Mouse (Mus musculus) heart, embryonic 12.5 days (tissue): ENCODE measurements around the gene Msx3. TPM values are rescaled to one million over a fixed set of nuclear protein-coding genes. Genes with fewer than 3 reads are reported as not detected.
A peak's percentile ranks its signal among the peaks of the same experiment; 100 is the strongest.

Experiments used
- ATAC-seq: fragments of 200-750 bp; cut with Nextera tagmentation; 2 replicates; pipeline ENCODE4 v1.8.0; 2017; ENCODE audit warnings: moderate TSS enrichment, moderate library complexity; ENCODE audit not compliant: insufficient number of reproducible peaks, low FRiP score
- H3K27ac ChIP-seq: fragments of 300-500 bp; sonication (generic); 2 replicates; pipeline ENCODE4 v1.5.1; 2016; ENCODE audit warnings: mild to moderate bottlenecking, moderate library complexity; ENCODE audit not compliant: poor library complexity, severe bottlenecking
- H3K27me3 ChIP-seq: fragments of 300-500 bp; sonication (generic); replicated peaks from 2 replicates; pipeline ENCODE4 v1.6.1; 2016; ENCODE audit warnings: mild to moderate bottlenecking, moderate library complexity
- H3K36me3 ChIP-seq: fragments of 300-500 bp; sonication (generic); 2 replicates; pipeline ENCODE4 v1.6.1; 2016; ENCODE audit warnings: mild to moderate bottlenecking, moderate library complexity
- H3K4me1 ChIP-seq: fragments of 300-500 bp; sonication (generic); replicated peaks from 2 replicates; pipeline ENCODE4 v1.6.1; 2016; ENCODE audit warnings: mild to moderate bottlenecking
- H3K4me2 ChIP-seq: fragments of 300-500 bp; sonication (generic); 2 replicates; pipeline ENCODE4 v1.6.1; 2016; ENCODE audit warnings: mild to moderate bottlenecking, moderate library complexity
- H3K4me3 ChIP-seq: fragments of 300-500 bp; sonication (generic); 2 replicates; pipeline ENCODE4 v1.5.1; 2016; ENCODE audit warnings: mild to moderate bottlenecking
- H3K9ac ChIP-seq: fragments of 300-500 bp; sonication (generic); 2 replicates; pipeline ENCODE4 v1.6.1; 2016; ENCODE audit warnings: mild to moderate bottlenecking, moderate library complexity
- H3K9me3 ChIP-seq: fragments of 300-500 bp; sonication (generic); replicated peaks from 2 replicates; pipeline ENCODE4 v1.6.1; 2016; ENCODE audit warnings: mild to moderate bottlenecking, moderate library complexity
- WGBS: fragments of 180-500 bp; shearing (Covaris S2); methylation state at CpG from one replicate; pipeline ENCODE4 v1.1.7; 2016; 5-methylcytosine and 5-hydroxymethylcytosine counted together
- polyA plus RNA-seq: library from polyadenylated mRNA; unstranded; fragments of >200 nt; fragmentation: Nextera tagmentation; extraction: Ambion mirVana; gene quantifications from 2 replicates; pipeline ENCODE4 v1.2.1, GENCODE M21; 2016

Msx3 gene
- polyA plus RNA-seq, 1 experiment from 2014 or later = not detected

- Histone ChIP-seq H3K27ac (no peak overlapping the region), H3K4me2 (peak overlapping the region; percentile 77), H3K4me3 (peak overlapping the region; percentile 51), H3K36me3 (no peaks in the 10 kb centered on the region), H3K27me3 (peaks cover 98% of the 10 kb centered on the region), H3K4me1 (peaks cover 18% of the 10 kb centered on the region), H3K9ac (peak overlapping the region; percentile 59), H3K9me3 (no peaks in the 10 kb centered on the region)
- WGBS = 2% methylated on average over 53 of the region's 53 CpGs
- peak; percentile 34; the same call in 1 of the 2 replicates for ATAC-seq
Observed at GRCm38 (mm10) chr7:140057413-140058407, 8.8 kb upstream of the Msx3 start.

- H3K27me3 ChIP-seq = peaks cover 98% of the 10 kb centered on the region
- H3K36me3 ChIP-seq = no peaks in the 10 kb centered on the region
- H3K27ac ChIP-seq = no peak overlapping the region
- no peak overlapping the region for H3K9ac ChIP-seq
- WGBS = 69% methylated on average over 4 of the region's 4 CpGs
- no peak overlapping the region for H3K4me3 ChIP-seq
- H3K4me1 ChIP-seq = peaks cover 14% of the 10 kb centered on the region
- ATAC-seq = no peak
- H3K4me2 ChIP-seq = no peak overlapping the region
- H3K9me3 ChIP-seq = no peaks in the 10 kb centered on the region
Observed at GRCm38 (mm10) chr7:140054124-140054523, 5.2 kb upstream of the Msx3 start.

DNA sequence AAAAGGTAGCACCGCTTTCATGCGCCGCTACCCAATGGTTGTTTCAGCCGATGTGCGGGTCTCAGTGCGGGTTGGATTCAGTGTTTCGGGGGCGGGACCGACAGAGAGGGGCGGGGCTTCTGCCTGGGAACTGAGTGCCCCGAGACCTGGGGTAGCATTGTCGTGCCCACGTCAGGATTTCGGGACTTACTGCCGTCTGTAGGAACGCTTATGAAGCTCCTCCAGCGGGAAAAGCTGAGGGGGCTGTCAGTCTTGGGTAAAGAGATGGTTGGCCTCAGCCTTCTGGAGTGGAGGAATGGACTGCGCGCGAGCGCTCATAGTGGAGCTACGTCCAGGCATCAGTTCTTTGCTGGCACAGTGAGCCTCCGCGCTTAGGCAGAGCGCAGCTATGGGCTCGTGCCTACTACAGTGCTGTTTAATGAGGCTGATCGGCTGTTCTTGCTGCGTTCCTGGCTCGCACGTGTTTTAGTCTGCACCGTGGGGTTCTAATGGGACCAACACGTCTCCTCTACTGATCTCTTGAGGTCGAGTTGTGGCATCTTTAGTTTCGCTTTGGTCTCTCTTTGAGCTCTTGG, 313 bp upstream of the Msx3 start:
- peak overlapping the region; percentile 70 for H3K4me2 ChIP-seq
- no peak for ATAC-seq
- peaks cover 98% of the 10 kb centered on the region for H3K27me3 ChIP-seq
- no peak overlapping the region for H3K27ac ChIP-seq
- H3K4me1 ChIP-seq = peaks cover 22% of the 10 kb centered on the region
- peak overlapping the region; percentile 2; the same call in 1 of the 2 replicates for H3K9ac ChIP-seq
- WGBS = 2% methylated on average over 34 of the region's 34 CpGs
- no peaks in the 10 kb centered on the region for H3K36me3 ChIP-seq
- peak overlapping the region; percentile 41 for H3K4me3 ChIP-seq
- H3K9me3 ChIP-seq = no peaks in the 10 kb centered on the region

DNA sequence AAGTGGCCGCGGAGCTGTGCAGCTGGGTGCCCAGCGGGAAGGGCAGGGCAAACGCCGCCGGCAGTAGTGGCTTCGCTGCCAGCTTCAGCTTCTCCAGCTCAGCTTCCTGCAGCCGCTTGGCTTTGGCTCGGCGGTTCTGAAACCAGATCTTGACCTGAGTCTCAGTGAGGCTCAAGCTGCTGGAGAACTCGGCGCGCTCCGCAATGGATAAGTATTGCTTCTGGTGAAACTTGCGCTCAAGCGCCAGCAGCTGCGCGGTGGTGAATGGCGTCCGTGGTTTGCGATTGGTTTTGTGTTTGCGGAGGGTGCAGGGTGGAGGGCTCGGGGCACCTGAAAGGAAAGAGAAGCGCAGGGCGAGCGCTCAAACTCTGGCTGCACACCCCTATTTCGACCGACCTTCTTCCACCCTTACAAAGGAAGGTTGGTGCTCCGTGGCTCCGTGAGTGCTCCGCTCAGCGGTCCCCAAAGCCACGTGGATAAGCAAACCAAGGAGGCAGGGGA, 1.0 kb downstream of the Msx3 start:
- H3K9me3 ChIP-seq = no peaks in the 10 kb centered on the region
- H3K4me3 ChIP-seq = peak overlapping the region; percentile 41
- H3K27ac ChIP-seq = no peak overlapping the region
- peak overlapping the region; percentile 21; the same call in 1 of the 2 replicates for H3K9ac ChIP-seq
- H3K36me3 ChIP-seq = no peaks in the 10 kb centered on the region
- H3K4me1 ChIP-seq = peaks cover 22% of the 10 kb centered on the region
- H3K27me3 ChIP-seq = peaks cover 93% of the 10 kb centered on the region
- WGBS = 1% methylated on average over 33 of the region's 33 CpGs
- peak overlapping the region; percentile 70 for H3K4me2 ChIP-seq
- ATAC-seq = no peak

DNA sequence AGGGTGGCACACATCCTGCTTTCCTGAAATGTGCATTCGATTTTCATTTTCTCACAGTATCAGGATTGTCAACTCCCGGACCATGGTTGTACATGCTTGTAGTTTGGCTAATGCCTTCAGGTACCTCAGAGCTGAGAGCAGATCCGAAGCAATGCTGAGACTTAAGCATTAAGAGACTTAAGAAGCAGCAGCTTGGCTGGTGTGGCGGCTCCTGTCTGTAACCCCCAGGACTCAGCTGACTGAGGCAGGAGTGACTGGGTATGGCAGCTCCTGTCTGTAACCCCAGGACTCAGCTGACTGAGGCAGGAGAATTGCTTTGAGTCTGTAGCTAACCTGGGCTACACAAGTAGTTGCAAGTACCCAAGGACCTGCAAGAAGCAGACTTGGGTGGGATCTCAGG, 3.3 kb downstream of the Msx3 start:
- ATAC-seq = no peak
- no peaks in the 10 kb centered on the region for H3K9me3 ChIP-seq
- no peak overlapping the region for H3K9ac ChIP-seq
- H3K4me3 ChIP-seq = no peak overlapping the region
- H3K27ac ChIP-seq = no peak overlapping the region
- H3K4me2 ChIP-seq = no peak overlapping the region
- peaks cover 76% of the 10 kb centered on the region for H3K27me3 ChIP-seq
- peaks cover 22% of the 10 kb centered on the region for H3K4me1 ChIP-seq
- H3K36me3 ChIP-seq = peaks cover 8% of the 10 kb centered on the region
- 64% methylated on average over 4 of the region's 4 CpGs for WGBS

GRCm38 (mm10) chr7:140042728-140043127, 6.2 kb downstream of the Msx3 start:
- Histone ChIP-seq H3K9me3 (no peaks in the 10 kb centered on the region), H3K27ac (no peak overlapping the region), H3K4me1 (peaks cover 2% of the 10 kb centered on the region; the same call in 1 of the 2 replicates), H3K27me3 (peaks cover 48% of the 10 kb centered on the region), H3K36me3 (peaks cover 23% of the 10 kb centered on the region), H3K4me3 (no peak overlapping the region), H3K9ac (no peak overlapping the region), H3K4me2 (no peak overlapping the region)
- WGBS = 57% methylated on average over 3 of the region's 3 CpGs
- ATAC-seq = no peak

- Histone ChIP-seq H3K27me3 (no peaks in the 10 kb centered on the region), H3K4me3 (peak overlapping the region; percentile 73), H3K27ac (no peak overlapping the region), H3K9me3 (no peaks in the 10 kb centered on the region), H3K4me1 (peaks cover 19% of the 10 kb centered on the region), H3K36me3 (peaks cover 37% of the 10 kb centered on the region), H3K4me2 (peak overlapping the region; percentile 81), H3K9ac (peak overlapping the region; percentile 91)
- ATAC-seq = no peak
- WGBS = 50% methylated on average over 3 of the region's 3 CpGs
Observed at GRCm38 (mm10) chr7:140037171-140037555, 11.7 kb downstream of the Msx3 start.

GRCm38 (mm10) chr7:140036281-140037170, 12.4 kb downstream of the Msx3 start, which contains the start of the genes Zfp511 and Tubgcp2:
TSS of gene Zfp511 (plus strand) at chr7:140036391.
TSS of gene Tubgcp2 (minus strand) at chr7:140036669.
- peaks cover 41% of the 10 kb centered on the region for H3K36me3 ChIP-seq
- peak within 1 kb of the TSS; percentile 81 for H3K4me2 ChIP-seq
- H3K4me3 ChIP-seq = peak within 1 kb of the TSS; percentile 73
- H3K9ac ChIP-seq = peak within 1 kb of the TSS; percentile 91
- H3K27me3 ChIP-seq = no peaks in the 10 kb centered on the region
- WGBS = 1% methylated on average over 69 of the region's 69 CpGs
- H3K9me3 ChIP-seq = no peaks in the 10 kb centered on the region
- H3K27ac ChIP-seq = peak within 1 kb of the TSS; percentile 78
- peak; percentile 99 for ATAC-seq
- H3K4me1 ChIP-seq = peaks cover 19% of the 10 kb centered on the region

DNA sequence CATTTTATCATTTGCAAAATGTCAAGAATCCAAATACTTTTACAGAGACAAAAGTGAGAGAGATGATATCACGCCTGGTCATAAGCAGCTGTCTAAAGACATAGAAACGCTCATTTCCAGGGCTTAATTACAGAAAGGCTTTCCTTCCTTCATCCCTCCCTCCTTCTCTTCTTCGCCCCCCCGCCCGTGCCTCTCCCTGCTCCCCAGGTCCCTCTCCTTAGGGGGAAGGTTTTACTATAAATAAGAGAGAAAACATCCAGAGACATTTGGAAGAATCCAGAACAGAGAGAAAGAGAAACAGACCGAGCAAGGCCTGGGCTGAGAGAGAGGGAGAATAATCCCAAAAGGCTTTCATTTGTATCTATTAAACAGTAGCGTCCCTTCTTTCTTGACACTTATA, 13.4 kb downstream of the Msx3 start:
- Histone ChIP-seq H3K9ac (peak overlapping the region; percentile 91), H3K27ac (no peak overlapping the region), H3K4me2 (peak overlapping the region; percentile 81), H3K4me1 (peaks cover 19% of the 10 kb centered on the region), H3K36me3 (peaks cover 44% of the 10 kb centered on the region), H3K4me3 (peak overlapping the region; percentile 73), H3K27me3 (no peaks in the 10 kb centered on the region), H3K9me3 (no peaks in the 10 kb centered on the region)
- WGBS = 27% methylated on average over 7 of the region's 7 CpGs
- ATAC-seq = no peak

GRCm38 (mm10) chr7:140033386-140033785, 15.5 kb downstream of the Msx3 start:
- 96% methylated on average over 9 of the region's 9 CpGs for WGBS
- Histone ChIP-seq H3K9me3 (0 out of 2 replicates have a peak, but pooled peaks cover under 1% of the 10 kb centered on the region), H3K4me2 (no peak overlapping the region), H3K36me3 (peaks cover 52% of the 10 kb centered on the region), H3K9ac (no peak overlapping the region), H3K4me3 (no peak overlapping the region), H3K4me1 (peaks cover 19% of the 10 kb centered on the region), H3K27me3 (no peaks in the 10 kb centered on the region), H3K27ac (no peak overlapping the region)
- ATAC-seq = no peak
